Mouse (Mus musculus) limb, embryonic 10.5 days (tissue): Measurements from ENCODE around the gene Tmem185b. TPM values are rescaled to one million over a fixed set of nuclear protein-coding genes. Genes with fewer than 3 reads are reported as not detected.
A peak's percentile ranks its signal among the peaks of the same experiment; 100 is the strongest.

Experiments
- DNase-seq: peaks from one replicate; pipeline ENCODE4 v3.0.0-alpha.2; 2017; ENCODE audit warnings: low spot score
- H3K27ac ChIP-seq: fragments of 300-500 bp; sonication (generic); 2 replicates; pipeline ENCODE4 v1.5.1; 2016; ENCODE audit warnings: mild to moderate bottlenecking
- H3K27me3 ChIP-seq: fragments of 300-500 bp; sonication (generic); 2 replicates; pipeline ENCODE4 v1.6.1; 2016; ENCODE audit warnings: low read depth, mild to moderate bottlenecking; ENCODE audit not compliant: poor library complexity, severe bottlenecking
- H3K36me3 ChIP-seq: fragments of 300-500 bp; sonication (generic); 2 replicates; pipeline ENCODE4 v1.6.1; 2016; ENCODE audit warnings: mild to moderate bottlenecking, moderate library complexity
- H3K4me1 ChIP-seq: fragments of 300-500 bp; sonication (generic); 2 replicates; pipeline ENCODE4 v1.6.1; 2016
- H3K4me3 ChIP-seq: fragments of 300-500 bp; sonication (generic); 2 replicates; pipeline ENCODE4 v1.5.1; 2016; ENCODE audit warnings: mild to moderate bottlenecking, moderate library complexity
- H3K9me3 ChIP-seq: fragments of 300-500 bp; sonication (generic); replicated peaks from 2 replicates; pipeline ENCODE4 v1.6.1; 2016; ENCODE audit warnings: mild to moderate bottlenecking
- WGBS: fragments of 180-500 bp; shearing (Covaris S2); methylation state at CpG from one replicate; pipeline ENCODE4 v1.1.7; 2016; 5-methylcytosine and 5-hydroxymethylcytosine counted together
- polyA plus RNA-seq: library from polyadenylated mRNA; unstranded; fragments of >200 nt; fragmentation: Nextera tagmentation; extraction: Ambion mirVana; gene quantifications from 2 replicates; pipeline ENCODE4 v1.2.1, GENCODE M21; 2016

Gene Tmem185b
- polyA plus RNA-seq = 20.7 and 20.9 TPM in 2 replicates

GRCm38 (mm10) chr1:119525689-119526591 is at the start of gene Tmem185b:
Gene Tmem185b (plus strand): TSS chr1:119526160.
- Histone ChIP-seq H3K27ac (peak within 1 kb of the TSS; percentile 95), H3K27me3 (no peaks in the 10 kb centered on the region), H3K4me1 (peaks cover 23% of the 10 kb centered on the region), H3K9me3 (peaks cover 8% of the 10 kb centered on the region), H3K36me3 (peaks cover 37% of the 10 kb centered on the region), H3K4me3 (peak within 1 kb of the TSS; percentile 70)
- WGBS = 1% methylated on average over 82 of the region's 82 CpGs
- peak; percentile 97 for DNase-seq

DNA sequence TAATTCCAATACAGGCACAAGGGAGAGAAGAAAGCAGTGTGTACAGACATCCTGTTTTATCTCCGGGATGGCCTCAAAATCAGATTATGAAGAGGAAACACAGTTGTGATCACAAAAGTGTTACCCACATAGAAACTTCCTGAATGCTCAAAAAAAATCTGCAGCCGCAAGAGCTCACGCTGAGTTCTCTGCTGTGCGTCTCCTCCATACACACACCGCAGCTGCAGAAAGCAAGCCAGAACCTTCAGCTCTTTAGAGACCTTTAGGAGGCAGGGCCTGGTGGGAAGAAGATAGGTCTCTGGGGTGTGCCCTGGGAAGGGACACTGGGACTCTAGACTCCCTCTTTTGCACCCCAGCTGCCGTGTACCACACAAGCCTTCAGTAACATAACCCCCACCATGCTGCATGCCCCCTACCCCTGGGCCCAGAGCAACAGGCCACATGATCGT is 49.0 kb upstream of the Tmem185b start:
- Histone ChIP-seq H3K9me3 (no peaks in the 10 kb centered on the region), H3K4me3 (no peak overlapping the region), H3K4me1 (no peaks in the 10 kb centered on the region; the same call in 1 of the 2 replicates), H3K36me3 (peaks cover 55% of the 10 kb centered on the region), H3K27ac (no peak overlapping the region), H3K27me3 (no peaks in the 10 kb centered on the region)
- 95% methylated on average over 7 of the region's 7 CpGs for WGBS
- no peak for DNase-seq

DNA sequence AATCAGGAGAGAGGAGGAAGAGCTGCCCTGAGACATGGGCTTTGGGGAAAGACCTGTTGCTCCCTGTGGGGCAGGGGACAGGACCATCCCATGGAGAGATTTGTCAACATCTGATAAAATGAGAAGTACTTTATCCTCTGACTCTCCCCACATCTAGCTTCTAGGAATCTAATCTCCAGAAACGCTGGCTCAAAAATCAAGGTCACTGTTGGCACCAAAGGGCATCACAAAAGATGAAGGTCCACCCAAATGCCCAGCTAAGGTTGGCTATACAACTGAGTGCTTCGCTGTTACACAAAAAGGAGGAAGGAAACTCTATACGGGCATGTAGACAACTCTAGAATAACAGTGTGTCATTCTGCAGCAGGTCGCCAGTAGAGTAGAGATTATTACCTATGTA is 46.3 kb upstream of the Tmem185b start:
- no peaks in the 10 kb centered on the region for H3K27me3 ChIP-seq
- WGBS = 90% methylated on average over 4 of the region's 4 CpGs
- H3K36me3 ChIP-seq = peaks cover 42% of the 10 kb centered on the region
- H3K4me3 ChIP-seq = no peak overlapping the region
- no peak for DNase-seq
- H3K4me1 ChIP-seq = 0 out of 2 replicates have a peak, but pooled peaks cover 4% of the 10 kb centered on the region
- H3K27ac ChIP-seq = no peak overlapping the region
- H3K9me3 ChIP-seq = no peaks in the 10 kb centered on the region

GRCm38 (mm10) chr1:119480678-119481077 is 45.3 kb upstream of the Tmem185b start:
- Histone ChIP-seq H3K27me3 (no peaks in the 10 kb centered on the region), H3K9me3 (no peaks in the 10 kb centered on the region), H3K36me3 (peaks cover 32% of the 10 kb centered on the region), H3K4me3 (no peak overlapping the region), H3K27ac (no peak overlapping the region), H3K4me1 (peaks cover 6% of the 10 kb centered on the region)
- 93% methylated on average over 8 of the region's 8 CpGs for WGBS
- DNase-seq = no peak

- Histone ChIP-seq H3K36me3 (peaks cover 25% of the 10 kb centered on the region), H3K9me3 (no peaks in the 10 kb centered on the region), H3K4me1 (peaks cover 13% of the 10 kb centered on the region), H3K27me3 (no peaks in the 10 kb centered on the region), H3K27ac (no peak overlapping the region), H3K4me3 (no peak overlapping the region)
- WGBS = 94% methylated on average over 7 of the region's 7 CpGs
- DNase-seq = no peak
These were observed 44.6 kb upstream of the Tmem185b start for GRCm38 (mm10) chr1:119481205-119481932.

DNA sequence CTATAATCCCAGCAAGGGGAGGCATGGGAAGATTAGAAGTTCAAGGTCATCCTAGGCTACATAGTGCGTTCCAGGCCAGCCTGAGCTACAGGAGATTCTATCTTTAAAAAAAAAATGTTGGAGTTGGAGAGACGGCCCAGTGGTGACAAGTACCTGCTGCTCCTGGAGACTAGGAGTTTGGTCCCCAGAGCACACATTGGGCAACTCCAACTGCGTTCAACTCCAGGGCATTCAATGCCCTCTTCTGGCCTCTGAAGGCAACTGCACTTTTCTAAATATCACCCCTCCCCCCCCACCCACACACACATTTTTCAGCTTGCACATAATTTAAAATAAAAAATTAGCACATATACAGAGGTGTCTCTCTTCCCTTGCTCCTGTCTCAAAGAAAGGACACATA is 43.1 kb upstream of the Tmem185b start:
- Histone ChIP-seq H3K9me3 (no peaks in the 10 kb centered on the region), H3K36me3 (peaks cover 17% of the 10 kb centered on the region), H3K4me3 (no peak overlapping the region), H3K4me1 (peaks cover 28% of the 10 kb centered on the region), H3K27me3 (no peaks in the 10 kb centered on the region), H3K27ac (no peak overlapping the region)
- WGBS = 75% methylated on average over 3 of the region's 3 CpGs
- DNase-seq = no peak

DNA sequence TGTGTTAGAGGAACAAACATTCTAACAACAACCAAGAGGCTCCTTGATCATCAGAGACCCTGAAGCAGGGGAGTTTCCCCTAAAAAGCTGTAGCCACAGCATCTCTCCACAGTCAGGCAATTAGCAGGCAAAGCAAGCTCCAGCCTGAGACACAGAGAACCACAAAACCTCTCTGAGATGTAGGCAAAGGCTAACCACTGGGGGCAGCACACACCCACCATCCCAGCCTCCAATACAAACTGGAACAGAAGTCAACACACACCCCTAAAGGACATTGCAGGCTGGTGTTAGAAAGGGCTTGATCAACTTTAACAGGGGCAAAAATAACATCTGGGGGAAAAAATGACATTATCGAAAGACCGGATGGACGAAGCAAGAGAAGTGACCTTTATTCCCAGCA is 41.5 kb upstream of the Tmem185b start:
- peak; percentile 45 for DNase-seq
- Histone ChIP-seq H3K4me1 (peaks cover 41% of the 10 kb centered on the region), H3K27ac (no peak overlapping the region), H3K36me3 (peaks cover 15% of the 10 kb centered on the region), H3K27me3 (no peaks in the 10 kb centered on the region), H3K4me3 (no peak overlapping the region), H3K9me3 (no peaks in the 10 kb centered on the region)
- 57% methylated on average over 3 of the region's 3 CpGs for WGBS

- H3K27ac ChIP-seq = no peak overlapping the region; the same call in 1 of the 2 replicates
- peaks cover 54% of the 10 kb centered on the region for H3K4me1 ChIP-seq
- H3K36me3 ChIP-seq = peaks cover 15% of the 10 kb centered on the region
- WGBS = 5% methylated on average over 2 of the region's 2 CpGs
- DNase-seq = no peak
- H3K4me3 ChIP-seq = no peak overlapping the region
- no peaks in the 10 kb centered on the region for H3K9me3 ChIP-seq
- H3K27me3 ChIP-seq = no peaks in the 10 kb centered on the region
These were observed 40.1 kb upstream of the Tmem185b start for GRCm38 (mm10) chr1:119485825-119486224.

- Histone ChIP-seq H3K4me3 (no peak overlapping the region), H3K27ac (no peak overlapping the region; the same call in 1 of the 2 replicates), H3K27me3 (no peaks in the 10 kb centered on the region), H3K9me3 (no peaks in the 10 kb centered on the region), H3K4me1 (peaks cover 68% of the 10 kb centered on the region), H3K36me3 (no peaks in the 10 kb centered on the region)
- no peak for DNase-seq
- 61% methylated on average over 10 of the region's 10 CpGs for WGBS
These were observed 37.9 kb upstream of the Tmem185b start for GRCm38 (mm10) chr1:119487917-119488590.

DNA sequence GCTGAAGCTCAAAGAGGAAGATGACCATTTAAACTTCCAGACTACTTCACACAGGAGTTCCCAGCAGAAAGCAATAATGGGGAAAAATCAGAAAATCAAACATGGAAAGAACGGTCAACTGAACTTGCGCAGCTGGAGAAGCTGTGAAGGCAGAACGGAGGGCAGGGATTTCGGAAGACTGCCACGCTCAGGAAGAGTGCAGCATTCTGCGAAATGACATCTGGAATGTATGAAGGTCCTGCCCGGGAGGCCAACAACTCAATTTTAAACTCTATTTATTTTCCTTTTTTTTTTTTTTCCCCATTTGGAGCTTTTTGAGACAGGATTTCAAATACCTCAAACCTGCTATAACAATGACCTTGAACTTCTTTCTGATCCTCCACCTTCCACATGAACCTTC is 35.2 kb upstream of the Tmem185b start:
- H3K9me3 ChIP-seq = no peaks in the 10 kb centered on the region
- no peak overlapping the region for H3K27ac ChIP-seq
- H3K4me1 ChIP-seq = peaks cover 62% of the 10 kb centered on the region
- WGBS = 83% methylated on average over 7 of the region's 7 CpGs
- H3K27me3 ChIP-seq = no peaks in the 10 kb centered on the region
- no peak overlapping the region for H3K4me3 ChIP-seq
- DNase-seq = no peak
- no peaks in the 10 kb centered on the region; the same call in 1 of the 2 replicates for H3K36me3 ChIP-seq

GRCm38 (mm10) chr1:119492097-119492496 is 33.9 kb upstream of the Tmem185b start:
- 58% methylated on average over 11 of the region's 11 CpGs for WGBS
- H3K4me3 ChIP-seq = no peak overlapping the region
- DNase-seq = no peak

GRCm38 (mm10) chr1:119492505-119492904 is 33.5 kb upstream of the Tmem185b start:
- no peaks in the 10 kb centered on the region for H3K27me3 ChIP-seq
- H3K36me3 ChIP-seq = no peaks in the 10 kb centered on the region; the same call in none of the 2 replicates
- H3K27ac ChIP-seq = no peak overlapping the region
- WGBS = 90% methylated on average over 1 of the region's 1 CpGs
- no peaks in the 10 kb centered on the region for H3K9me3 ChIP-seq
- no peak overlapping the region for H3K4me3 ChIP-seq
- peaks cover 44% of the 10 kb centered on the region for H3K4me1 ChIP-seq
- no peak for DNase-seq

More at GRCm38 (mm10) chr1:119492097-119492496, 33.9 kb upstream of the Tmem185b start:
- H3K4me1 ChIP-seq = peaks cover 48% of the 10 kb centered on the region
- no peak overlapping the region for H3K27ac ChIP-seq
- no peaks in the 10 kb centered on the region for H3K9me3 ChIP-seq
- no peaks in the 10 kb centered on the region for H3K27me3 ChIP-seq
- no peaks in the 10 kb centered on the region; the same call in none of the 2 replicates for H3K36me3 ChIP-seq
